Mouse (Mus musculus) hindbrain, embryonic 14.5 days (tissue): ENCODE results near the gene Grk5. TPM values are rescaled to one million over a fixed set of nuclear protein-coding genes. Genes with fewer than 3 reads are reported as not detected.

Experiments used
- ATAC-seq: fragments of 200-750 bp; cut with Nextera tagmentation; 2 replicates; pipeline ENCODE4 v1.8.0; 2017; ENCODE audit warnings: moderate number of reproducible peaks, mild to moderate bottlenecking, moderate TSS enrichment, moderate library complexity; ENCODE audit not compliant: low FRiP score
- DNase-seq: peaks from one replicate; pipeline ENCODE4 v3.0.0-alpha.2; 2015; ENCODE audit warnings: low spot score
- H3K27ac ChIP-seq: fragments of 300-500 bp; sonication (generic); 2 replicates; pipeline ENCODE4 v1.5.1; 2014; ENCODE audit warnings: mild to moderate bottlenecking, moderate library complexity
- H3K27me3 ChIP-seq: fragments of 300-500 bp; sonication (generic); 2 replicates; pipeline ENCODE4 v1.6.1; 2014; ENCODE audit warnings: mild to moderate bottlenecking, low read length, mixed read lengths; ENCODE audit not compliant: control insufficient read depth, insufficient read depth
- H3K36me3 ChIP-seq: fragments of 300-500 bp; sonication (generic); replicated peaks from 2 replicates; pipeline ENCODE4 v1.6.1; 2014; ENCODE audit not compliant: control insufficient read depth, insufficient read depth
- H3K4me1 ChIP-seq: fragments of 300-500 bp; sonication (generic); replicated peaks from 2 replicates; pipeline ENCODE4 v1.6.1; 2014; ENCODE audit warnings: antibody characterized with exemption, low read length, mixed read lengths; ENCODE audit not compliant: control insufficient read depth, insufficient read depth
- H3K4me2 ChIP-seq: fragments of 300-500 bp; sonication (generic); replicated peaks from 2 replicates; pipeline ENCODE4 v1.6.1; 2014; ENCODE audit warnings: mild to moderate bottlenecking, moderate library complexity
- H3K4me3 ChIP-seq: fragments of 300-500 bp; sonication (generic); replicated peaks from 2 replicates; pipeline ENCODE4 v1.5.1; 2014; ENCODE audit warnings: mild to moderate bottlenecking, low read length
- H3K9ac ChIP-seq: fragments of 300-500 bp; sonication (generic); 2 replicates; pipeline ENCODE4 v1.6.1; 2014
- H3K9me3 ChIP-seq: fragments of 300-500 bp; sonication (generic); 2 replicates; pipeline ENCODE4 v1.6.1; 2016; ENCODE audit warnings: low read length; ENCODE audit not compliant: control insufficient read depth
- WGBS: fragments of 180-500 bp; shearing (Covaris S2); extraction: QIAGEN DNeasy Blood & Tissue Kit; methylation state at CpG from one replicate; pipeline ENCODE4 v1.1.7; 2014; 5-methylcytosine and 5-hydroxymethylcytosine counted together
- polyA plus RNA-seq: library from polyadenylated mRNA; unstranded; fragments of >200 nt; fragmentation: Nextera tagmentation; extraction: Ambion mirVana; gene quantifications from 2 replicates; pipeline ENCODE4 v1.2.1, GENCODE M21; 2014

Gene Grk5
- polyA plus RNA-seq, 1 experiment from 2014 or later, result 3.1 TPM

DNA sequence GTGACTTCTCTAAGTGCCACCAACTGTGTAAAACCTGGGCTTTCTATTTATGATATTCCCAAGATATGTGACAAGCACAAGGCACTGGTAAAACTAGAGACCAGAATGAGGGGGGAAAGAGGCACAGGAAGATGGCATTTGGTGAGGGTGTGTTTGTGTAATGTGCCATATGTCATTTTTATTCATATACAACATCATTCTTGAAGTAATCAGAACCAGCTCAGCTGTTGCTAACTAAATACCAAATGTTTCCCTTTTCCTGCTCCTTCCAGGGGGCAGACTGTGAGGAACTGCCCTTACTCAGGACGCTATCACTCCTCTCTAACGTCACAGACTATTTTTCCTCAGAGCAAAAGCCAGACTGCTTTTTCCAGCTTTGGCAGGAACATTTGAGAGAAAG, 132.0 kb downstream of the Grk5 start:
- no peak overlapping the region for H3K9ac ChIP-seq
- ATAC-seq (no peak), DNase-seq (no peak)
- 0 out of 2 replicates have a peak, but pooled peaks cover 4% of the 10 kb centered on the region for H3K4me1 ChIP-seq
- WGBS, result 47% methylated on average over 2 of the region's 2 CpGs
- H3K4me3 ChIP-seq, result no peak overlapping the region
- H3K27me3 ChIP-seq, result no peaks in the 10 kb centered on the region
- H3K36me3 ChIP-seq, result no peaks in the 10 kb centered on the region
- H3K27ac ChIP-seq, result no peak overlapping the region
- H3K9me3 ChIP-seq, result no peaks in the 10 kb centered on the region
- H3K4me2 ChIP-seq, result no peak overlapping the region

DNA sequence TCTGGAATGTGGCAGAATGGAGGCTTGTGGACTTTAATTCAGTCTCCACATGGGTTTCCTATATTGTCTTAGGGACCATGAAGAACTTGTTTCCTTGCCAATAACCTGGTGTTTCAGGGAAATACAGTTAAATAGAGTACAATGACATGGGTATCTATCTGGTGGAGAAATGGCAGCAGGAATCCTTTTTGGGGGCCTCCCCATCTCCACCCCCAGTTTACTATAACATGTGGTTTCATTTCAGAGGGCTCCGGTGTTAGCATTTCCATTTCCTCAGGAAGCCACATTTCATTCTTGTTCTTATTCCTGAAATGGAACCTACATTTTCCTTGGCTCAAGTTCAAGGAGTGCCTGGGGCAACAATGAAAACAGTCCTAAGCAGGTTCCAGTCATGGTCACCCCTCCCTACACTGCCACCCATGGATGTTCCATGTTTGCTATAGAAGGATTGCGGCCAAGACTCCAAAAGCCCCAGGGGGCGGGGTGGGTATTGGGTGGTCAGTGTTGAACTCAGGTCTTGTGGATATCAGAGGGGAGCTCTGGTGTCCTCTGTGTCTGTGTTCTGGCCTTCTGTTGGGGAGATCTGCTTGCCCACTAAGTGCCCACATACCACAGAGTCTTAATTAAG, 132.5 kb downstream of the Grk5 start:
- Histone ChIP-seq H3K9ac (no peak overlapping the region), H3K9me3 (no peaks in the 10 kb centered on the region), H3K27ac (no peak overlapping the region), H3K36me3 (no peaks in the 10 kb centered on the region), H3K4me2 (no peak overlapping the region), H3K4me3 (no peak overlapping the region), H3K27me3 (no peaks in the 10 kb centered on the region), H3K4me1 (0 out of 2 replicates have a peak, but pooled peaks cover 4% of the 10 kb centered on the region)
- ATAC-seq (no peak), DNase-seq (no peak)
- WGBS, result 80% methylated on average over 3 of the region's 3 CpGs

DNA sequence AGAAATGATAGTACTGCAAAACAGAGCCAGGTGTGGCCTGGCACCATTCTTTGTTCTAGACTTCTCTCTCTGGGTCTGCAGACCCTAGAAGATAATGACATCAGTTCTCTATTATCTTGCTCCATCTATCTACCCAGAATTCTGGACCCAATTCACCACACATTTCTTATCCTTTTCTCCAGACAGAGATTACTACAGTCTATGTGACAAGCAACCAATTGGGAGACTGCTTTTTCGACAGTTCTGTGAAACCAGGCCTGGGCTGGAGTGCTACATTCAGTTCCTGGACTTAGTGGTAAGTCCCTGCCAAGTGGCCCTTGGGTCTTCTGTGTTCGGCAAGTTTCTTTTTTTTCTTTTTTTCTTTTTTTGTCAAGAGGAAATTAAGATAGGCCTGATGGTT, 142.0 kb downstream of the Grk5 start:
- ATAC-seq, result no peak
- Histone ChIP-seq H3K36me3 (no peaks in the 10 kb centered on the region), H3K9me3 (no peaks in the 10 kb centered on the region), H3K4me2 (no peak overlapping the region), H3K9ac (no peak overlapping the region), H3K4me1 (no peaks in the 10 kb centered on the region), H3K27me3 (no peaks in the 10 kb centered on the region), H3K4me3 (no peak overlapping the region), H3K27ac (no peak overlapping the region)
- WGBS, result 94% methylated on average over 2 of the region's 2 CpGs
- DNase-seq, result no peak

DNA sequence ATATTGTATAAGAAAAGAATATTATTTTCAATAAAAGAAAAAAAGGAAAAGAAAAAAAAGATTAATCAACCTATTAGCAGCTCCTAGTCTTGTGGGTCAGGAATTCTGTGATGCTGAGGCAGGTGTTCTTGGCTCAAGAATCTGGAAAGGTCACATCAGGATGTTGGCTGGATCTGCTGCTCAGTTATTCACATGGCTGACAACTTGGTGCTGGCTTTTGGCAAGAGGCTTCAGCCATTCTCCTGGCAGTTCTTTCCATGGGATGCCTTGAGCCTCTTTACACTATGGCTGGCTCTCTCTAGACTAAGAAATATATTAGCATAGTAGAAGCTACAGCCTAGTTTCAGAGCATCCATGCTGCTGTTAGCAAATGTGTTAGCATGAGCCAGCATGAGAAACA, 149.6 kb downstream of the Grk5 start:
- ATAC-seq, result no peak
- H3K4me1 ChIP-seq, result no peaks in the 10 kb centered on the region
- H3K27ac ChIP-seq, result no peak overlapping the region
- H3K27me3 ChIP-seq, result no peaks in the 10 kb centered on the region
- no peak overlapping the region for H3K4me2 ChIP-seq
- no peak for DNase-seq
- no peak overlapping the region for H3K9ac ChIP-seq
- no peaks in the 10 kb centered on the region for H3K9me3 ChIP-seq
- H3K4me3 ChIP-seq, result no peak overlapping the region
- no peaks in the 10 kb centered on the region for H3K36me3 ChIP-seq

DNA sequence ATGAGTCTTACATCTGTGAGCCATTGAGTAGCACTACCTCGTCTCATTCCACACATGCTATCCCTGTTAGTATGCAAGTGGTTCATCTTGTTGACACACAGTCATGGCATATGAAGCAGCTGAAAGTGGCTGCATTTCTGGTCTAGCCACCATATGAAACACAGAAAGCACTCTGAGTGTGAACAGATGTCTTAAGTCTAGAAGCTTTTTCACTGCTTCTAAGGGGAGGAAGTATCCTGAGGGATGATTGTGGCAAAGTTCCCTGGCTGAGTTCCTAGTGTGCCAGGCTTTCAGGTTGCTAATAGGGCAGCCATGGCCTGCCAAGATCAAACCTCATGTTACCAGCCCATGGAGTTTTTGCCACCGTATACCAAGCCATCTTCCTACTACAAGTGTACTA, 159.1 kb downstream of the Grk5 start:
- DNase-seq (no peak), ATAC-seq (no peak)
- Histone ChIP-seq H3K9me3 (no peaks in the 10 kb centered on the region), H3K4me2 (no peak overlapping the region), H3K9ac (no peak overlapping the region), H3K36me3 (no peaks in the 10 kb centered on the region), H3K27ac (no peak overlapping the region), H3K4me3 (no peak overlapping the region), H3K27me3 (no peaks in the 10 kb centered on the region), H3K4me1 (no peaks in the 10 kb centered on the region)
- 85% methylated on average over 2 of the region's 2 CpGs for WGBS

DNA sequence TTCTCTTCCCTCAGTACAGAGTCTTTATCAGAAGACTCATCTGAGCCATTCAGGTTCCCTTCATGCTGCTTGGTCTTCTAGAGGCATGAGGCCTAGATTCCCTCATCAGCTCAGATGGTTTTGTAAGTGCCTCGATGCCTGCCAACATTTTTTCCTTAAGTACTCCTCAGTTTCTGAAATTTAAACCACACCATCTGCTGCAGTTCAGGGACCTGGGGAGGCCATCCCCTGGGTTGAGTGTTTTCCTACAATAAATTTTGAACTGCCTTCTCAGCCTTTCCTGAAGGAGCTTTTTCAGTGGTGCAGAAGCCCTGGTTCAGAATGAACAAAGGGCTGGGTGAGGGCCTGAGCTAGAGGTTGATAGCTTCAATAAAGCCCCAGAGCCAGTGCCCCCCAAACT, 159.9 kb downstream of the Grk5 start:
- Histone ChIP-seq H3K4me2 (no peak overlapping the region), H3K4me3 (no peak overlapping the region), H3K4me1 (no peaks in the 10 kb centered on the region), H3K9me3 (no peaks in the 10 kb centered on the region), H3K27me3 (no peaks in the 10 kb centered on the region), H3K9ac (no peak overlapping the region), H3K36me3 (no peaks in the 10 kb centered on the region), H3K27ac (no peak overlapping the region)
- DNase-seq (no peak), ATAC-seq (no peak)
- 88% methylated on average over 1 of the region's 1 CpGs for WGBS

DNA sequence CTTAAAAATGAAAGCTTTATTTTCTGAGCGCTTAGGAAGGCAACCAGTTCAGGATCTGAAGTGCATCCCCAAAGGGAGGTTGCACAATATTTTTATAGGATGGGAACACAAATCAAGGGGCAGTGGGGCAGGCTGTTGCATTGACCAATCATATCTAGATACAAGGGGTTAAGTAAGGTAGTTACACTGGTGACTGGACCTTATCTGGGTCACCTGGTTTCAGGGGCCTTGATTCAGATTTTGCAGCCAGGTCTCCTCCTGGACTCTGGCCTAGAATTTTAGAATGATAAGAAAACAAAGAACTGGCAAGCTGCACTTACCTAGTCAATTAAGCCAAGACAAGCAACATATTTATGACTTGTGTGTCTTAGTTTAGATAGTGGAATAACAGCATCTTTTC, 161.6 kb downstream of the Grk5 start:
- no peak for DNase-seq
- H3K4me3 ChIP-seq, result no peak overlapping the region
- H3K36me3 ChIP-seq, result no peaks in the 10 kb centered on the region
- WGBS, result 93% methylated on average over 1 of the region's 1 CpGs
- ATAC-seq, result no peak
- no peak overlapping the region for H3K4me2 ChIP-seq
- H3K27me3 ChIP-seq, result no peaks in the 10 kb centered on the region
- H3K9ac ChIP-seq, result no peak overlapping the region
- no peaks in the 10 kb centered on the region for H3K4me1 ChIP-seq
- no peak overlapping the region for H3K27ac ChIP-seq
- H3K9me3 ChIP-seq, result no peaks in the 10 kb centered on the region

DNA sequence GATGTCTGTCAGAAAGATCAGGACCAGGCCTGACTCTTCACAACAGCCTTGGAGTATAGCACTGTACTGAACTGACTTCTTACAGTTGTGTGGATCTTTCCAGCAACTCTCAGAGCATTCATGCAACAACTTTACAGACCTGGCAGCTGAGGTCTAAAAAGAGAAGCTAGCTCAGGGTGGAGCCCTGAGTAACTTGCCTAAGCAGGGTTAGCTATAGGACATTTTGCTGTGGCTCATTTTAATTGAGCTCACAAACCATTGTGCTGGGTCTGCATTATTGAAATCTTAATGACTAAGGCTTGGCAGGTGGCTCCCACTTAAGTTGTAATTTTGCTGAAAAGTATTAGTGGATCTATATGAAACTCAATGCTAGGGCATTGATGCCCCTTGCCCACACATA, 162.5 kb downstream of the Grk5 start:
- H3K27ac ChIP-seq, result no peak overlapping the region
- ATAC-seq (no peak), DNase-seq (no peak)

DNA sequence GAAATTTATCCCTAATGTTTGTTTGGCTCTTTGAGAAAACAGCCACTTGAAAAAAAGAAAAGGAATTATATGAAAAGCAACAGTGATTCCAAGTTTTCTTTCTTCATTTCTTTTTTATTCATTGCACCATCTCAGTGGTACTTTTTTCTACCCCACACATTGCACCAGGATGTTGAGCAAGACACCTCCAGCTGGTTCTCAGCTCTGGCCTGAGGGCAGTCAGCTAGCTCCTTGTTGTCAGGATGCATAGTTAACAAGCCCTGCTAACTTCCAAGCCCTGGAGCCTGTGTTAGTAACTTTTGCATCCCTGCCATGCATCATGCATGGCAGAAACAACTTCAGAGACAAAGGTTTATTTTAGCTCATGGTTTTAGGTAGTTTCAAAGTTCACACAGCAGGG, 163.2 kb downstream of the Grk5 start:
- H3K4me2 ChIP-seq, result no peak overlapping the region

More for the DNA sequence above, 162.5 kb downstream of the Grk5 start:
- no peaks in the 10 kb centered on the region for H3K36me3 ChIP-seq
- H3K4me3 ChIP-seq, result no peak overlapping the region
- H3K4me1 ChIP-seq, result no peaks in the 10 kb centered on the region
- no peaks in the 10 kb centered on the region for H3K27me3 ChIP-seq
- no peaks in the 10 kb centered on the region for H3K9me3 ChIP-seq
- no peak overlapping the region for H3K4me2 ChIP-seq
- no peak overlapping the region for H3K9ac ChIP-seq

DNA sequence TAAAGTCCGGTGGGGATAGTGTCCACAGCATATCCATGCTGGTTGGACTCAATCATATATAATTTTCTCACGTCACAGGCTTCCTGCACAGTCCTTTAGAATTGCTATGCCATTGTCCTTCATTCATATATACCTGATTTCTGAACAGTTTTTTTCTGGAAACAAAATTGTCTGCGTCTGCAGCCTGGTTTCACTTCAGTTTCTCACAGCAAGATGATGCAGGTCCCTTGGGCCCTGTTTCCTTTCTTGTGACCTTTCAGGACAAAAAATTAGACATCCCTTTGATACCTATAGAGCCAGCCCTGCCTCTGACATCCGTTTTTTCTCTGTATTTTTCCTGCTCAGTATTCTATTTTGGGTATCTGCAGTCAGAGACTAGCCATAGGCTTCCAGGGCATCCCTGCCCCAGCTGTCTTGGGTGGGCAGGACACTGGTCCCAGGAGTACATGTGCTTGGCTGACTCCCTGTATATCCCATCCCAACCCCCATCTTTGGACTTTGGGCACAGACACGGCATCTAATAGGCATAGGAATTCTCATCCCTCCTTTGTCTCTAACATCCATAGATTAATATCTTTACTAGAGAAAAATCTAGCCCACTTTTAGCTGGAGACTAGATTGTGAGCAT, 167.3 kb downstream of the Grk5 start:
- Histone ChIP-seq H3K9ac (no peak overlapping the region), H3K27ac (no peak overlapping the region), H3K4me3 (no peak overlapping the region), H3K4me1 (no peaks in the 10 kb centered on the region), H3K36me3 (no peaks in the 10 kb centered on the region), H3K9me3 (no peaks in the 10 kb centered on the region), H3K27me3 (no peaks in the 10 kb centered on the region), H3K4me2 (no peak overlapping the region)
- WGBS, result 70% methylated on average over 5 of the region's 5 CpGs
- no peak for ATAC-seq
- DNase-seq, result no peak

More for the DNA sequence above, 163.2 kb downstream of the Grk5 start:
- Histone ChIP-seq H3K27me3 (no peaks in the 10 kb centered on the region), H3K36me3 (no peaks in the 10 kb centered on the region), H3K9me3 (no peaks in the 10 kb centered on the region), H3K4me3 (no peak overlapping the region), H3K27ac (no peak overlapping the region), H3K9ac (no peak overlapping the region), H3K4me1 (no peaks in the 10 kb centered on the region)
- no peak for ATAC-seq
- DNase-seq, result no peak
